Mouse (Mus musculus): ENCODE measurements around the gene Ripk1. TPM values are rescaled to one million over a fixed set of nuclear protein-coding genes. Genes with fewer than 3 reads are reported as not detected.

Gene Ripk1
- polyA plus RNA-seq, 1 experiment from 2014 or later, result 18.6 TPM

GRCm38 (mm10) chr13:34046421-34047012, 44.4 kb downstream of the Ripk1 start:
- 43% methylated on average over 11 of the region's 11 CpGs for WGBS
- no peak overlapping the region for H3K4me2 ChIP-seq
- no peak overlapping the region for H3K4me3 ChIP-seq (ENCODE audit: low read depth, low read length)
- no peak for DNase-seq (ENCODE audit: low spot score)
- no peaks in the 10 kb centered on the region for H3K36me3 ChIP-seq (ENCODE audit: control insufficient read depth, insufficient read depth, low read length)
- H3K9ac ChIP-seq (ENCODE audit: low read depth, low read length), result no peak overlapping the region
- no peaks in the 10 kb centered on the region for H3K9me3 ChIP-seq (ENCODE audit: control insufficient read depth, low read length)
- no peaks in the 10 kb centered on the region for H3K27me3 ChIP-seq (replicated peaks; ENCODE audit: control insufficient read depth, insufficient read depth, low read length)
- ATAC-seq (replicated peaks; ENCODE audit: low FRiP score), result peak; percentile 80
- H3K4me1 ChIP-seq (replicated peaks; ENCODE audit: control insufficient read depth, insufficient read depth, low read length), result no peaks in the 10 kb centered on the region
- no peak overlapping the region for H3K27ac ChIP-seq (ENCODE audit: low read depth, low read length)

- Histone ChIP-seq H3K36me3 (ENCODE audit: control insufficient read depth, insufficient read depth, low read length) (no peaks in the 10 kb centered on the region), H3K4me1 (replicated peaks; ENCODE audit: control insufficient read depth, insufficient read depth, low read length) (no peaks in the 10 kb centered on the region), H3K4me3 (ENCODE audit: low read depth, low read length) (no peak overlapping the region), H3K27me3 (replicated peaks; ENCODE audit: control insufficient read depth, insufficient read depth, low read length) (no peaks in the 10 kb centered on the region), H3K27ac (ENCODE audit: low read depth, low read length) (no peak overlapping the region), H3K9me3 (ENCODE audit: control insufficient read depth, low read length) (no peaks in the 10 kb centered on the region), H3K9ac (ENCODE audit: low read depth, low read length) (no peak overlapping the region), H3K4me2 (no peak overlapping the region)
- WGBS, result 83% methylated on average over 3 of the region's 3 CpGs
- DNase-seq (ENCODE audit: low spot score), result no peak
- ATAC-seq (replicated peaks; ENCODE audit: low FRiP score), result no peak
Measured at GRCm38 (mm10) chr13:34047526-34047925, 45.4 kb downstream of the Ripk1 start.

- H3K4me2 ChIP-seq, result no peak overlapping the region
- H3K27me3 ChIP-seq (replicated peaks; ENCODE audit: control insufficient read depth, insufficient read depth, low read length), result no peaks in the 10 kb centered on the region
- no peaks in the 10 kb centered on the region for H3K9me3 ChIP-seq (ENCODE audit: control insufficient read depth, low read length)
- no peak for ATAC-seq (replicated peaks; ENCODE audit: low FRiP score)
- H3K27ac ChIP-seq (ENCODE audit: low read depth, low read length), result no peak overlapping the region
- H3K9ac ChIP-seq (ENCODE audit: low read depth, low read length), result no peak overlapping the region
- 92% methylated on average over 8 of the region's 8 CpGs for WGBS
- no peak for DNase-seq (ENCODE audit: low spot score)
- no peak overlapping the region for H3K4me3 ChIP-seq (ENCODE audit: low read depth, low read length)
- no peaks in the 10 kb centered on the region for H3K4me1 ChIP-seq (replicated peaks; ENCODE audit: control insufficient read depth, insufficient read depth, low read length)
- no peaks in the 10 kb centered on the region; the same call in 1 of the 2 replicates for H3K36me3 ChIP-seq (ENCODE audit: control insufficient read depth, insufficient read depth, low read length)
Measured at GRCm38 (mm10) chr13:34050479-34050878, 48.3 kb downstream of the Ripk1 start.

- Histone ChIP-seq H3K4me1 (replicated peaks; ENCODE audit: control insufficient read depth, insufficient read depth, low read length) (no peaks in the 10 kb centered on the region), H3K27me3 (replicated peaks; ENCODE audit: control insufficient read depth, insufficient read depth, low read length) (no peaks in the 10 kb centered on the region), H3K4me3 (ENCODE audit: low read depth, low read length) (no peak overlapping the region), H3K9ac (ENCODE audit: low read depth, low read length) (no peak overlapping the region), H3K4me2 (no peak overlapping the region), H3K36me3 (ENCODE audit: control insufficient read depth, insufficient read depth, low read length) (no peaks in the 10 kb centered on the region; the same call in 1 of the 2 replicates), H3K27ac (ENCODE audit: low read depth, low read length) (no peak overlapping the region), H3K9me3 (ENCODE audit: control insufficient read depth, low read length) (no peaks in the 10 kb centered on the region)
- DNase-seq (ENCODE audit: low spot score) (no peak), ATAC-seq (replicated peaks; ENCODE audit: low FRiP score) (no peak)
- WGBS, result 87% methylated on average over 3 of the region's 3 CpGs
Measured at GRCm38 (mm10) chr13:34051692-34052091, 49.5 kb downstream of the Ripk1 start.

- ATAC-seq (replicated peaks; ENCODE audit: low FRiP score), result no peak
Measured at GRCm38 (mm10) chr13:34053673-34054282, 51.6 kb downstream of the Ripk1 start.

GRCm38 (mm10) chr13:34054391-34054790, 52.2 kb downstream of the Ripk1 start:
- 0 out of 2 replicates have a peak overlapping the region, but pooled peaks have one; percentile 26 for H3K27ac ChIP-seq (ENCODE audit: low read depth, low read length)

More at GRCm38 (mm10) chr13:34053673-34054282, 51.6 kb downstream of the Ripk1 start:
- Histone ChIP-seq H3K36me3 (ENCODE audit: control insufficient read depth, insufficient read depth, low read length) (no peaks in the 10 kb centered on the region; the same call in 1 of the 2 replicates), H3K27ac (ENCODE audit: low read depth, low read length) (0 out of 2 replicates have a peak overlapping the region, but pooled peaks have one; percentile 26), H3K4me2 (no peak overlapping the region), H3K9ac (ENCODE audit: low read depth, low read length) (no peak overlapping the region), H3K4me3 (ENCODE audit: low read depth, low read length) (no peak overlapping the region), H3K4me1 (replicated peaks; ENCODE audit: control insufficient read depth, insufficient read depth, low read length) (no peaks in the 10 kb centered on the region), H3K27me3 (replicated peaks; ENCODE audit: control insufficient read depth, insufficient read depth, low read length) (no peaks in the 10 kb centered on the region), H3K9me3 (ENCODE audit: control insufficient read depth, low read length) (no peaks in the 10 kb centered on the region)
- 83% methylated on average over 13 of the region's 13 CpGs for WGBS
- no peak for DNase-seq (ENCODE audit: low spot score)

GRCm38 (mm10) chr13:34054983-34055382, 52.8 kb downstream of the Ripk1 start:
- Histone ChIP-seq H3K4me3 (ENCODE audit: low read depth, low read length) (no peak overlapping the region), H3K27me3 (replicated peaks; ENCODE audit: control insufficient read depth, insufficient read depth, low read length) (no peaks in the 10 kb centered on the region), H3K9me3 (ENCODE audit: control insufficient read depth, low read length) (no peaks in the 10 kb centered on the region), H3K9ac (ENCODE audit: low read depth, low read length) (no peak overlapping the region), H3K36me3 (ENCODE audit: control insufficient read depth, insufficient read depth, low read length) (no peaks in the 10 kb centered on the region; the same call in 1 of the 2 replicates), H3K4me2 (no peak overlapping the region), H3K27ac (ENCODE audit: low read depth, low read length) (0 out of 2 replicates have a peak overlapping the region, but pooled peaks have one; percentile 26), H3K4me1 (replicated peaks; ENCODE audit: control insufficient read depth, insufficient read depth, low read length) (no peaks in the 10 kb centered on the region)
- ATAC-seq (replicated peaks; ENCODE audit: low FRiP score) (peak; percentile 73), DNase-seq (ENCODE audit: low spot score) (no peak)
- WGBS, result 80% methylated on average over 3 of the region's 3 CpGs

More at GRCm38 (mm10) chr13:34054391-34054790, 52.2 kb downstream of the Ripk1 start:
- H3K4me2 ChIP-seq, result no peak overlapping the region
- H3K4me1 ChIP-seq (replicated peaks; ENCODE audit: control insufficient read depth, insufficient read depth, low read length), result no peaks in the 10 kb centered on the region
- no peaks in the 10 kb centered on the region; the same call in 1 of the 2 replicates for H3K36me3 ChIP-seq (ENCODE audit: control insufficient read depth, insufficient read depth, low read length)
- H3K9ac ChIP-seq (ENCODE audit: low read depth, low read length), result no peak overlapping the region
- ATAC-seq (replicated peaks; ENCODE audit: low FRiP score), result peak; percentile 39
- no peaks in the 10 kb centered on the region for H3K27me3 ChIP-seq (replicated peaks; ENCODE audit: control insufficient read depth, insufficient read depth, low read length)
- no peak overlapping the region for H3K4me3 ChIP-seq (ENCODE audit: low read depth, low read length)
- DNase-seq (ENCODE audit: low spot score), result no peak
- 68% methylated on average over 4 of the region's 4 CpGs for WGBS
- H3K9me3 ChIP-seq (ENCODE audit: control insufficient read depth, low read length), result no peaks in the 10 kb centered on the region

GRCm38 (mm10) chr13:34057252-34057651, 55.1 kb downstream of the Ripk1 start:
- Histone ChIP-seq H3K4me1 (replicated peaks; ENCODE audit: control insufficient read depth, insufficient read depth, low read length) (no peaks in the 10 kb centered on the region), H3K36me3 (ENCODE audit: control insufficient read depth, insufficient read depth, low read length) (no peaks in the 10 kb centered on the region; the same call in 1 of the 2 replicates), H3K4me3 (ENCODE audit: low read depth, low read length) (no peak overlapping the region), H3K4me2 (no peak overlapping the region), H3K27me3 (replicated peaks; ENCODE audit: control insufficient read depth, insufficient read depth, low read length) (no peaks in the 10 kb centered on the region), H3K9me3 (ENCODE audit: control insufficient read depth, low read length) (no peaks in the 10 kb centered on the region), H3K9ac (ENCODE audit: low read depth, low read length) (no peak overlapping the region), H3K27ac (ENCODE audit: low read depth, low read length) (no peak overlapping the region)
- ATAC-seq (replicated peaks; ENCODE audit: low FRiP score), result no peak
- 79% methylated on average over 1 of the region's 1 CpGs for WGBS
- no peak for DNase-seq (ENCODE audit: low spot score)

- H3K4me1 ChIP-seq (replicated peaks; ENCODE audit: control insufficient read depth, insufficient read depth, low read length), result no peaks in the 10 kb centered on the region
- DNase-seq (ENCODE audit: low spot score), result no peak
- no peak overlapping the region for H3K27ac ChIP-seq (ENCODE audit: low read depth, low read length)
- H3K9me3 ChIP-seq (ENCODE audit: control insufficient read depth, low read length), result no peaks in the 10 kb centered on the region
- no peaks in the 10 kb centered on the region for H3K27me3 ChIP-seq (replicated peaks; ENCODE audit: control insufficient read depth, insufficient read depth, low read length)
- no peak overlapping the region for H3K4me2 ChIP-seq
- H3K9ac ChIP-seq (ENCODE audit: low read depth, low read length), result no peak overlapping the region
- H3K36me3 ChIP-seq (ENCODE audit: control insufficient read depth, insufficient read depth, low read length), result no peaks in the 10 kb centered on the region; the same call in 1 of the 2 replicates
- WGBS, result 86% methylated on average over 9 of the region's 9 CpGs
- ATAC-seq (replicated peaks; ENCODE audit: low FRiP score), result no peak
- H3K4me3 ChIP-seq (ENCODE audit: low read depth, low read length), result no peak overlapping the region
Measured at GRCm38 (mm10) chr13:34060061-34060460, 57.9 kb downstream of the Ripk1 start.

Data from liver, embryonic 11.5 days (tissue).